Mouse (Mus musculus): ENCODE data around the gene Edem3. TPM values are rescaled to one million over a fixed set of nuclear protein-coding genes. Genes with fewer than 3 reads are reported as not detected.

The Edem3 gene
- total RNA-seq, 4 experiments from 2014 or later, result 81.2 to 151 (median 111) TPM

Other genes with a start within 250 kb of the Edem3 start
- gene Fam129a, start 184.2 kb upstream of the Edem3 start, total RNA-seq (2022), result 100 to 1,000 TPM in 2 of 4 experiments, 10 to 100 TPM in 2; 83.7 to 130 (median 96.0) TPM